Mouse (Mus musculus): ENCODE measurements around the gene Klf13.

The Klf13 gene

DNA sequence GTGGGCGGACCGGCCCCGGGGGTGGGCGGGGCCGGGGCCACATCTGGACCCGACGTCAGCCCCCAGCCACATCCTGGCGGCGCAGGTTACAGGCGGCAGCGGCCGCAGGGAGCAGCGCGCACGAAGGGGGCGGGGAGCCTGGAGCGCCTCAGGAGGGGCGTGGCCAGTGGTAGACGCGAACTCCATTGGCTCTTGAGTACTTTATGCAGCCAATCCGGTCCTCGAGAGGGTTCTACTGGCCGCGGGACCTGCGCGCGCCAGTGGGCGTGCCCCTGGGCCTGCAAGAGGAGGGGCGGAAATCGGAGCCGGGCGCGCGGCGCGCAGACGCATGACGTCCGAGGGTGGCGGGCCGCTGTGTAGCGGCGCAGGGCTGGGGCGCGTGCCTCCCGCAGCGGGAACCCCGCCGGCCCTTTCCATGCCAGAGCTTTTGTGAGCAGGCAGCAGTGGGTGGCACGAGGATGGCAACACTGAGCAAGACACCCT lies at the start of gene Klf13:
Gene Klf13, minus strand, starts transcription at position 2 of the 483 bp plus-strand sequence.
- peak; percentile 99 for DNase-seq

DNA sequence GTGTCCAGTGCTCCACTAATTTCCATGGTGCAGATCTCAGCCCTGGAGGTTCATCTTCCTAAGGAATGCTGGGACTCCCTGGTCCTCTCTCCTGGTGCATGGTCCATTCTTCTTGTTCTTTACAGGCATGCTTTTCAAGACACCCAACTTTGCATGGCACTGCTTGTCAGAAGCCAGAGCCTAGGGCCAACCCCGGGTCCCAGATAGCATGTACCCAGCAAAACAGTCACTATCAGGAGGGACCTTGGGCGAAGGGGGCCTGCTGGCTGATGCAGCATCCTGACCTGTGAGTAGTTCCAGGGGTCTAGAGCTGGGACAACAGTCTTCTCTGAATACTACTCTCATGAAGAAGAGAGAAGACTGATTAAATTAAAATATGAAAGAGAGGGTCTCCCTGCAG lies 49.7 kb upstream of the Klf13 start:
- no peak for DNase-seq

- DNase-seq: peak; percentile 86
These were observed 47.9 kb upstream of the Klf13 start for GRCm38 (mm10) chr7:63986407-63987182.

GRCm38 (mm10) chr7:63985696-63986406 lies 47.1 kb upstream of the Klf13 start:
- DNase-seq: no peak

- DNase-seq: no peak
These were observed 46.6 kb upstream of the Klf13 start for GRCm38 (mm10) chr7:63985266-63985665.

GRCm38 (mm10) chr7:63984329-63984728 lies 45.6 kb upstream of the Klf13 start:
- DNase-seq: no peak

DNA sequence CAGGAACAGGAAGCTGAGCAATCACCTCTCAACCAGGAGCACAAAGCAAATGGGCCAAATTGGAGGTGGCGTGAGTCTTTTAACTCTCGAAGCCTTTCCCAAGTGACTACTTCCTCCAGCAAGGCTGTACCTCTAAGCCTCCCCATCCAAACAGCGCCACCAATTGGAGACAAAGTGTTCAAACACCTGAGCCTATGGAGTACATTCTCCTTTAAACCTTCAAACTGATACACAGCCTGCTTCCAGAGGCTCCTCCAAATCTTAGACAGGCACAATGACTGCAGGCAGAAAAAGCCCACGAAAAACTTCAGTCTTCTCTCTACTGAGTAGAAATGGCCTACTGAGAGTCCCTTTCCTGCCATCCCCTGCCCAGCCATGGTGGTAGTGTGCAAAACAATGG lies 38.9 kb upstream of the Klf13 start:
- no peak for DNase-seq

- DNase-seq: no peak
These were observed 32.3 kb upstream of the Klf13 start for GRCm38 (mm10) chr7:63970986-63971385.

- DNase-seq: no peak
These were observed 31.2 kb upstream of the Klf13 start for GRCm38 (mm10) chr7:63969941-63970340.

DNA sequence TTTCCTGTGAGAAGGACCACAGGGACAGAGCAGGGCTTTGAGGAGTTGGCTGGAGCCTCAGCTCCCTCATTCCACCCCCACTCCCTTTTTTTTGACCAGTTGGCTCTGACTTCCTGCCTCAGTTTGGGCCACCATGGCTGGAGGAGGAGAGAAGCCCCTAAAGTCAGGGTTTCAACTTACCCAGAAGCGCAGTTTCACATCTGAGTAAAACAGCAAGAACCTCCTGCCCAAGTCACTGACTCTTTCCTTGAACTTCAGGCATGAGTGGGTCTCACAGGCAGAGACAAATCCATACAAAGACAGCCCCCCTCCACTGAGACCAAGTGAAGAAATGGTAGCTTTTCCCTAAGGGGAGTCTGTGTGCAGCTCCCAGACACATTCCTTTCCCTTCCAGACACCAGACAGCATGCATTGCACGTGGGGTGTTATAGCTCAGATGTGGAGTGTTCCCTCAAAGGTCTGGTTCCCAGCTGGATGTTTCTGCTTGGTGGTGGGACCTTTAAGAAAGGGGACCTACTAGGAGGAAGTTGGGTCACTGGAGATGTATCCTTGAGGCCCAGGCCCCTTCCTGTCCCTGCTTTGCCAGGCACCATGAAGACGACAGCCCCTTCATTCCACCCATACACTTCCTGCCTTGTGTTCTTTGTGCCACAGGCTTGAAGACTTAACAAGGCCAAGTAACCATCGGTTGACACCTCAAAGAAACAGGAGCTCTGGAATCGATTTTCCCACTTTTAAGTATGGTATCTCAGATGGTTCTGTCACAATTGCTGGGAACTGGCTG lies 27.1 kb upstream of the Klf13 start:
- DNase-seq: no peak

DNA sequence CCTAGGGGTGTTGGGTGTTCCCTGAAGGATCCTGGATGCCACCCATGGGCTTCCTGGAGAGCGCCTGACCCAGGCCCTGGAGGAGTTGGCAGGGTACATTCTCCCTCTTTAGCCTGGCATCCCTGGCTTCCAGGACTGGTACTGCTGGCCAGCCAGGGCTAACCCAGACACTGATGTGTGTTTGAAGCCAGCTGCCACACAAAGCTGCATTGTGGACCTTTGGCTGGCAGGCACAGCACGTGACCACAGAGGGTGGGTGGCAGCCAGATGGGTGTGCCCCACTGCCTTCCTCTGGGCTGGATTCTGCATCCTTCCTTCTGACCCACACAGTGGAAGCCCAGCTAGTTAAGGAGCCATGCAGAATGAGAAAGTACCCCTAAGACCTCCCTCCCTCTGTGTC lies 26.4 kb upstream of the Klf13 start:
- DNase-seq: no peak

DNA sequence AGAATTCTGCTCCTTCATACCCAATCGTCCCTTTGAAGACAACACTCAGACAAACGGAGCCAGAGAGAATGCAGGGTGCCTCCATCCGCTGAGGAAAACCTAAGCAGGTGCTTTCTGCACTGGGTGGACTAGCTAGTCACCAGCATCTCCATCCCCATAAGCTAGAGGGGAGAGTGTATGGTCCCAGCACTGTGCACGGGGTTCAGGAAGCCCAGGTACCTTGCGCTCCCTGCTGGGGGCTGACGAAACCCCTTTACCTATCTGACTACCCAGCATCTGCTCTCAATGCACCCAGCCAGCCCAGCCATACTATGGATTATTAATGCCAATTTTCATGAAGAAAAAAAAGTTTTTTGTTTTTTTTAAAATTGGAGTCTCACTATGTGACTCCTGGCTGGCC lies 25.4 kb upstream of the Klf13 start:
- DNase-seq: no peak

GRCm38 (mm10) chr7:63963632-63964031 lies 24.9 kb upstream of the Klf13 start:
- no peak for DNase-seq

DNA sequence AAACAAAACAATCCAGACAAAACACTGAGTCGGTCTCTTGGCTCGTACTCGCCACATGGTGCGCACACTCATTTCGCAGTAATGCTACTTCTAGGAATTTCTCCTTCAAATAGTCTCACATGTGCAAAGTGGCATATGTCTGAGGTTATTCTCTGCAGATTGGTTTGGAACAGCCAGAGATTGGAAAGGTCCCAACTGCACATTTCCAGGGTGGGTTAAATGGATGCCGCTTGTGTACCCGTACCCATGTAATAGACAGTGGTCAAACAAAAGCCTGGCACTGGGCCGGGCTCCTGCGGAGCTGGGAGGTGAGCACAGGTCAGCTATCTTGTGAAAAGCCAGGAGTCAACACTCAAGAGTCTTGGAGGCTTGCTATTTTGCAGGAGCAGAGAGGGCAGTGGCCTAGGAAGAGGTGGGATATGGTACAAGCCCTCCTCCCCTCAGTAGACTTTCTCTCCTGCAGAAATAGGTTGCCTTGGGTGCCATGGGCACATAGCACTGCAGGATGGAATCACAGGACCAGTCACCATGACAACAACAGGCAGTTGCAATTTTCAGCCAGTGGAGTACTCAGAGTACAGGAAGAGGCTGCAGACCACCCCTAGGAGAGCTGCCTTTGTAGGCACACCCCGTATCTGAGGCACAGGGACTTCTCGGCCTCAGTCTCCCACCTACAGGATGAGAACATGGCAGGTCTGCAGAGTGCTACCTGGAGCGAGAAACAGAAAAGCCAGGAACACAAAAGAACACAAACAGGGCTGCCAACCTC lies 19.3 kb upstream of the Klf13 start:
- DNase-seq: no peak

DNA sequence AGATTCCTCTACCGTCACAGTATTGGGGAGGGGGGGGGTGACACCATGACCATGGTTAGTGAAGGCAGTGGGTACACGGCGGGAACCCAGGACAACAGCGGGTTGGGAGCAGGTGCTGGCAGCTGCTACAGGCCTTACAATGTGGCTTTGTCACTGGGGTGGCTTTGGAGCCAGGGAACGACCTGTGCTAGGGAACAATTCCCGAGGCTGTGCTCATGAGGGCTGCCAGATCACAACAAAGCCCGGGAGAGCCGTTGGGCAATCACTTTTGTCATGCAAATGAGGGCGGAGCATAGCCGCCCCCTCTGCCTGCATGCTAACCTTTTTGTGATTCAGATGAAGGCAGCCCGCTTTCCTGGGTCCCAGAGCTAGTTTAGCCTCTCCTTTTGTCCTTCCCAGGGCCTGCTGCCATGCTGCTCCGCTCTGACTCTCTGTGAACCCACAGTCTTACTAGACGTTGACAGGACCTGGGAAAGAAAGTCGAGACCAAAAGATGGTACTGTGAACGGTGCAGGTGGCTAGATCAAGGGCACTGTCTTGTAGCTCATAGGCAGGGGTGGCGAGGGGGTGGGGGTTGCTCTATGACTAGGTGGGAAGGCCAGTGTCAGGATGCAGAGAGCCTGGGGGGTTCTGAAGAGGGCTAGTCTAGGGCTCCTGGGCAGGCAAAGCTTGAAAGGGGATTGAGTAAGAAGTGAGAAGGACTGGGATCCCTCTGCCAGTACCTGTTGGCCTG lies 18.4 kb upstream of the Klf13 start:
- DNase-seq: no peak

- no peak for DNase-seq
These were observed 17.6 kb upstream of the Klf13 start for GRCm38 (mm10) chr7:63956138-63956823.

DNA sequence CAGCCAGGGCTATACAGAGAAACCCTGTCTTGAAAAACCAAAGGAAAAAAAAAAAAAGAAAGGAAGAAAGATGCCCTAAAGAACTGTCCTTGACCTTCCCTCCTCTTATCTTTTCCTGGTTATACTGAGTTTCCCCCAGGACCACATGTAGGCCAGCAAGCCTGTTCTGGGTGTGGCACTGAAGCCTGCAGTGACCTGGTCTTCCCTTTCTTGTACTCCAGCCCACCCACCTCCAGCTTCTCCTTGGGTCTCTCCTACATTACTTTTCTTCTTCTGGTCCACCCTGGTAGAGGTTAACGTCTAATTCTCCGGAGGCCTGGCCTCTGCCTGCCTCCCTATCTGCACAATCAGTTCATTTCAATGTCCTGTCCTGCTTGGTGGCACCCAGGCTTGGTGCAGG lies 16.7 kb upstream of the Klf13 start:
- no peak for DNase-seq

GRCm38 (mm10) chr7:63952077-63952898 lies 13.6 kb upstream of the Klf13 start:
- no peak for DNase-seq

- no peak for DNase-seq
These were observed 12.4 kb upstream of the Klf13 start for GRCm38 (mm10) chr7:63950931-63951607.

DNA sequence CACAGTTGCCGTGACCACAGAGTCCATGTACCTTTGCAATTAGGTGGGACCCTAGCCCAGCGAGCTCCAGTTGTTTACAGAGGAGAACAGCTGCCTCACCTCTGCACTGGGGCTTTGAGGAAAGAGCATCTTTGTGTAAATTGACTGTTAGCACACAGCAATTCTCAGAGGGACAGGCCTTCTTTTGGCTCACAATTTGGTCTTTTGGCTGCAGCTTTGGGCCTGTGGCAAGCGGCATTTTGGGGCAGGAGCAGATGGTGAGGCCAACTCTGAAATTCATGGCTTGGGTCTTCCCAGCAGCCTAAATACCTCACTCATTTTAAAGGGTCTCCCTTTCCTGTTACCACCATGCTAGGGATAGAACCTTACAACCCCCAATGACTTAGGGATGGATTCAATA lies 10.5 kb upstream of the Klf13 start:
- DNase-seq: no peak

All from kidney, adult 11 months (tissue).